Mouse (Mus musculus) layer of hippocampus, postnatal 25 days (tissue): Measurements from ENCODE around the gene Ttl. TPM values are rescaled to one million over a fixed set of nuclear protein-coding genes. Genes with fewer than 3 reads are reported as not detected.

Source experiments
- total RNA-seq, 2 experiments: library from RNA; stranded (reverse); gene quantifications; 2 replicates each; pipeline ENCODE4 v1.2.3; 2021

The Ttl gene
- total RNA-seq, 2 experiments from 2014 or later: 32.8 to 35.2 TPM

Other genes starting within 250 kb of the Ttl start
- gene Tmem87b, start 247.8 kb upstream of the Ttl start, total RNA-seq: 10 to 100 TPM; 33.7 to 36.2 TPM
- 1 to 10 TPM in 1 of 2 experiments, under 1 TPM in 1; 0.89 to 1.1 TPM for gene Fbln7, start 203.0 kb upstream of the Ttl start, total RNA-seq
- gene Zc3h8, start 121.9 kb upstream of the Ttl start, total RNA-seq: 1 to 10 TPM; 4.6 to 4.7 TPM
- gene Zc3h6, start 98.5 kb upstream of the Ttl start, total RNA-seq: 10 to 100 TPM; 14.7 to 17.5 TPM
- gene Gm10762, start 98.2 kb upstream of the Ttl start, total RNA-seq: 1 to 10 TPM; 6.2 to 7.5 TPM
- gene Vinac1, start 17.8 kb upstream of the Ttl start, total RNA-seq: not detected
- 10 to 100 TPM; 14.9 to 15.5 TPM for gene Polr1b, start 35.1 kb downstream of the Ttl start, total RNA-seq
- 10 to 100 TPM; 12.8 to 13.6 TPM for gene Chchd5, start 63.8 kb downstream of the Ttl start, total RNA-seq
- gene Slc20a1, start 132.8 kb downstream of the Ttl start, total RNA-seq: 100 to 1,000 TPM in 1 of 2 experiments, 10 to 100 TPM in 1; 97.2 to 112 TPM
- gene Ckap2l, start 231.3 kb downstream of the Ttl start, total RNA-seq: 1 to 10 TPM in 1 of 2 experiments, under 1 TPM in 1; 0.81 to 1.1 TPM
- gene Il1a, start 244.0 kb downstream of the Ttl start, total RNA-seq: under 1 TPM; 0.61 to 0.69 TPM